ENCODE assay signal across 22 mouse cellular contexts in genomic region chr14:73375445-73375844, GRCm38 (mm10). TPM values are rescaled to one million over a fixed set of nuclear protein-coding genes. Genes with fewer than 3 reads are reported as not detected.
DNase-seq lines count a peak whose midpoint lies in the region; ATAC-seq and TF ChIP-seq lines count a peak whose summit lies in the region.
"Had no signal": no experiment of that assay in that cellular context is flagged by ENCODE, and none has a peak within 500 bp of the region (broad histone marks: within the 10 kb centered on the region; RNA-seq: fewer than 3 reads in every experiment).

No protein-coding gene starts in this region.

- H3K4me1 ChIP-seq in liver, embryonic 14.5 days (replicated peaks; ENCODE audit: control insufficient read depth in 2 of 2, insufficient read depth in 2 of 2, low read length in 1 of 2), result peaks cover 0 to 19% of the 10 kb centered on the region in 2 experiments; a peak in 3 of 4 replicates
- H3K4me1 ChIP-seq in stomach, postnatal 0 days (replicated peaks; ENCODE audit: control insufficient read depth, insufficient read depth), result peaks cover 4% of the 10 kb centered on the region

- no peaks in the 10 kb centered on the region for H3K9me3 ChIP-seq in liver, embryonic 14.5 days (ENCODE audit: control insufficient read depth, low read length)
- H3K9me3 ChIP-seq in stomach, postnatal 0 days (ENCODE audit: control insufficient read depth, low read length), result no peaks in the 10 kb centered on the region
- H3K9me3 ChIP-seq: embryonic facial prominence, embryonic 15.5 days; forebrain, embryonic 15.5 days; heart, embryonic 15.5 days; kidney, embryonic 15.5 days; limb, embryonic 12.5 days; midbrain, embryonic 12.5 days had no signal

- peaks cover 15% of the 10 kb centered on the region for H3K36me3 ChIP-seq in liver, embryonic 14.5 days (replicated peaks; ENCODE audit: control insufficient read depth, insufficient read depth, low read depth)
- peaks cover 11% of the 10 kb centered on the region for H3K36me3 ChIP-seq in stomach, postnatal 0 days (ENCODE audit: control insufficient read depth, insufficient read depth, low read length)

- no peaks in the 10 kb centered on the region for H3K27me3 ChIP-seq in liver, embryonic 14.5 days (ENCODE audit: control insufficient read depth, insufficient read depth, low read length)
- no peaks in the 10 kb centered on the region for H3K27me3 ChIP-seq in stomach, postnatal 0 days (ENCODE audit: control insufficient read depth, insufficient read depth, low read length)
- H3K27me3 ChIP-seq: embryonic facial prominence, embryonic 15.5 days; forebrain, embryonic 15.5 days; heart, embryonic 15.5 days; kidney, embryonic 15.5 days; limb, embryonic 12.5 days; midbrain, embryonic 12.5 days had no signal

- H3K4me2 ChIP-seq in liver, embryonic 14.5 days (ENCODE audit: low read depth), result peak overlapping the region; percentile 31
- H3K4me2 ChIP-seq in stomach, postnatal 0 days (replicated peaks; ENCODE audit: low read depth), result no peak overlapping the region
- H3K4me2 ChIP-seq: embryonic facial prominence, embryonic 15.5 days; forebrain, embryonic 15.5 days; heart, embryonic 15.5 days; hindbrain, embryonic 14.5 days; limb, embryonic 12.5 days; lung, embryonic 14.5 days; midbrain, embryonic 12.5 days had no signal

- no peak for DNase-seq in gastrocnemius, adult 2 months
- DNase-seq in gastrocnemius, postnatal 25 days, result no peak
- no peak for DNase-seq in layer of hippocampus, adult 2 months (ENCODE audit: low spot score in 2 of 2)
- DNase-seq in layer of hippocampus, postnatal 25 days (ENCODE audit: extremely low spot score in 1 of 2, low spot score in 1 of 2), result no peak
- no peak for DNase-seq in liver, embryonic 14.5 days (ENCODE audit: low read depth in 3 of 3, low spot score in 3 of 3)
- DNase-seq in stomach, postnatal 0 days (ENCODE audit: low spot score), result no peak
- no peak for DNase-seq in left cerebral cortex, adult 11 months (ENCODE audit: low spot score)
- DNase-seq: adrenal gland, postnatal 14 days; cerebellum, adult 8-10 months; gastrocnemius, postnatal 14 days; heart, postnatal 4 days; lung, embryonic 14.5 days; right cerebral cortex, postnatal 25 days; thymus, postnatal 36 days had no signal

- WGBS in liver, embryonic 14.5 days (ENCODE audit: insufficient replicate concordance), result 82% methylated on average over 8 of the region's 8 CpGs
- WGBS in stomach, postnatal 0 days, result 76% methylated on average over 8 of the region's 8 CpGs

- no peak for TF ChIP-seq EP300 in liver, embryonic 14.5 days (IDR thresholded peaks at IDR 0.05; ENCODE audit: low read depth)
- no peak for TF ChIP-seq EP300 in stomach, postnatal 0 days (optimal IDR thresholded peaks at IDR 0.05)

- no peak for TF ChIP-seq CTCF in gastrocnemius, adult 2 months (IDR thresholded peaks at IDR 0.05)
- TF ChIP-seq CTCF in layer of hippocampus, adult 2 months (conservative IDR thresholded peaks at IDR 0.05), result no peak
- no peak for TF ChIP-seq CTCF in liver, embryonic 14.5 days (IDR thresholded peaks at IDR 0.05; ENCODE audit: low read depth)
- TF ChIP-seq CTCF in stomach, postnatal 0 days (IDR thresholded peaks at IDR 0.05; ENCODE audit: low read depth), result no peak

- no peak overlapping the region; the same call in 1 of the 2 replicates for H3K4me3 ChIP-seq in gastrocnemius, adult 2 months
- no peak overlapping the region for H3K4me3 ChIP-seq in layer of hippocampus, adult 2 months
- no peak overlapping the region for H3K4me3 ChIP-seq in liver, embryonic 14.5 days (ENCODE audit: insufficient read depth in 1 of 2, low read depth in 2 of 2, low read length in 2 of 2)
- no peak overlapping the region for H3K4me3 ChIP-seq in stomach, postnatal 0 days (ENCODE audit: low read depth, low read length)
- H3K4me3 ChIP-seq: embryonic facial prominence, embryonic 15.5 days; forebrain, embryonic 15.5 days; heart, embryonic 15.5 days; kidney, embryonic 15.5 days; limb, embryonic 12.5 days; midbrain, embryonic 12.5 days had no signal

- peak overlapping the region; percentile 79 for H3K27ac ChIP-seq in gastrocnemius, adult 2 months
- peak overlapping the region; percentile 81; the same call in 1 of the 2 replicates for H3K27ac ChIP-seq in layer of hippocampus, adult 2 months
- H3K27ac ChIP-seq in liver, embryonic 14.5 days, result no peak overlapping the region
- H3K27ac ChIP-seq in stomach, postnatal 0 days (replicated peaks), result 0 out of 2 replicates have a peak overlapping the region, but pooled peaks have one; percentile 18
- H3K27ac ChIP-seq: embryonic facial prominence, embryonic 15.5 days; forebrain, embryonic 15.5 days; heart, embryonic 15.5 days; hindbrain, embryonic 14.5 days; kidney, embryonic 15.5 days; limb, embryonic 12.5 days; midbrain, embryonic 12.5 days had no signal

- ATAC-seq in liver, embryonic 14.5 days (ENCODE audit: insufficient read depth), result no peak
- ATAC-seq in stomach, postnatal 0 days (ENCODE audit: low FRiP score, low TSS enrichment), result no peak
- ATAC-seq: forebrain, embryonic 15.5 days; inflammation-experienced regulatory T-cells, adult 6 months had no signal

- no peak overlapping the region for H3K9ac ChIP-seq in liver, embryonic 14.5 days (replicated peaks)
- H3K9ac ChIP-seq in stomach, postnatal 0 days (ENCODE audit: low read length), result no peak overlapping the region
- H3K9ac ChIP-seq: embryonic facial prominence, embryonic 15.5 days; forebrain, embryonic 15.5 days; heart, embryonic 15.5 days; hindbrain, embryonic 14.5 days; kidney, embryonic 15.5 days; limb, embryonic 12.5 days; lung, embryonic 14.5 days; midbrain, embryonic 12.5 days had no signal

- intact Hi-C loops in gastrocnemius, adult 2 months (cut with DNase I), result no loop called here

RNA-seq across cellular contexts. Expression of gene Itm2b, which starts 9.6 kb away (rescaled TPM):
- total RNA-seq in gastrocnemius, adult 2 months (2021), result 100 to 1,000 TPM; 255 to 336 TPM
- 100 to 1,000 TPM; 244 to 301 TPM for total RNA-seq in gastrocnemius, postnatal 25 days (2021)
- total RNA-seq in layer of hippocampus, adult 2 months (2021), result 1,000 to 10,000 TPM in 1 of 2 experiments, 100 to 1,000 TPM in 1; 989 to 1,035 TPM
- total RNA-seq in layer of hippocampus, postnatal 25 days (2021), result 1,000 to 10,000 TPM; 1,010 to 1,023 TPM
- polyA plus RNA-seq in liver, embryonic 14.5 days (2012; rRNA removed), result 203 and 206 TPM in 2 replicates
- polyA plus RNA-seq in liver, embryonic 14.5 days (2014; fragmentation: Nextera tagmentation; extraction: Ambion mirVana), result 396 and 431 TPM in 2 replicates
- polyA plus RNA-seq in stomach, postnatal 0 days (2015; fragmentation: Nextera tagmentation; extraction: Ambion mirVana), result 1,381 and 1,408 TPM in 2 replicates

RNA-seq across cellular contexts. Expression of gene Rb1, which starts 49.8 kb away (rescaled TPM):
- total RNA-seq in gastrocnemius, adult 2 months (2021), result 10 to 100 TPM; 14.4 to 20.1 TPM
- total RNA-seq in gastrocnemius, postnatal 25 days (2021), result 10 to 100 TPM; 13.8 to 17.7 TPM
- total RNA-seq in layer of hippocampus, adult 2 months (2021), result 10 to 100 TPM; 32.0 to 40.5 TPM
- total RNA-seq in layer of hippocampus, postnatal 25 days (2021), result 10 to 100 TPM; 32.7 to 43.8 TPM
- polyA plus RNA-seq in liver, embryonic 14.5 days (2012; rRNA removed), result 11.6 and 15.4 TPM in 2 replicates
- polyA plus RNA-seq in liver, embryonic 14.5 days (2014; fragmentation: Nextera tagmentation; extraction: Ambion mirVana), result 22.1 and 30.2 TPM in 2 replicates
- 13.8 and 15.4 TPM in 2 replicates for polyA plus RNA-seq in stomach, postnatal 0 days (2015; fragmentation: Nextera tagmentation; extraction: Ambion mirVana)
